Mouse (Mus musculus): Measurements from ENCODE around the gene Stxbp1. TPM values are rescaled to one million over a fixed set of nuclear protein-coding genes. Genes with fewer than 3 reads are reported as not detected.

Stxbp1 gene
- polyA plus RNA-seq, 1 experiment from 2014 or later = 3.3 TPM

GRCm38 (mm10) chr2:32784048-32784681, 62.9 kb downstream of the Stxbp1 start, which contains the start of gene Cfap157:
Cfap157 (minus strand) TSS chr2:32784428.
- no peak for ATAC-seq (ENCODE audit: low read depth)
- DNase-seq = no peak
- no peak within 1 kb of the TSS for H3K27ac ChIP-seq
- no peaks in the 10 kb centered on the region; the same call in 1 of the 2 replicates for H3K4me1 ChIP-seq (replicated peaks)
- H3K9me3 ChIP-seq (replicated peaks) = no peaks in the 10 kb centered on the region
- H3K27me3 ChIP-seq = no peaks in the 10 kb centered on the region
- H3K4me3 ChIP-seq (replicated peaks) = no peak within 1 kb of the TSS
- H3K4me2 ChIP-seq = no peak within 1 kb of the TSS
- 57% methylated on average over 4 of the region's 4 CpGs for WGBS (ENCODE audit: insufficient replicate concordance)
- no peaks in the 10 kb centered on the region for H3K36me3 ChIP-seq
- H3K9ac ChIP-seq = no peak within 1 kb of the TSS

- Histone ChIP-seq H3K4me1 (replicated peaks) (peaks cover under 1% of the 10 kb centered on the region), H3K4me2 (no peak overlapping the region), H3K9me3 (replicated peaks) (no peaks in the 10 kb centered on the region), H3K9ac (no peak overlapping the region), H3K27ac (no peak overlapping the region), H3K4me3 (replicated peaks) (no peak overlapping the region), H3K27me3 (no peaks in the 10 kb centered on the region), H3K36me3 (no peaks in the 10 kb centered on the region)
- DNase-seq (no peak), ATAC-seq (ENCODE audit: low read depth) (no peak)
- 60% methylated on average over 6 of the region's 6 CpGs for WGBS (ENCODE audit: insufficient replicate concordance)
Measured at GRCm38 (mm10) chr2:32781710-32782109, 65.3 kb downstream of the Stxbp1 start.

DNA sequence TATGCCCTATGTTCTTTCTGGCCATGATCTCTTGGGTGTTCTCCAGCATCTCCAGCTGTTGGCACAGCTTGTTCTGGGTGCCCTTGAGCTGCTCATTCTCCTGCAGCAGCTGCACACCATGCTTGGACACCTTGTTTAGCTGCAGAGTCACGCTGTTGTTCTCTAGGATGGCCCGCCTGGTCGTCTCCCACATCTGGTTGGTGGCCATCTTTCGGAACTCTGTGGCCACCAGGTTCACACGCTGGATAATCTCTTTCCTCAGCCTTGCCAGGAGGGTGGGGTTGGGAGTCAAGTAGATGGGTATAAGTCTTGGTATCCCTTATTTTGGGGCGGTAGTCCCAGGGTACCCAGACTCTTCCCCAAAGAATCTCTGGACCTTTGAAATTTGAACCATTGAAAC, 67.3 kb downstream of the Stxbp1 start:
- no peaks in the 10 kb centered on the region for H3K9me3 ChIP-seq (replicated peaks)
- no peak overlapping the region for H3K4me3 ChIP-seq (replicated peaks)
- peaks cover 18% of the 10 kb centered on the region for H3K4me1 ChIP-seq (replicated peaks)
- H3K9ac ChIP-seq = no peak overlapping the region
- H3K36me3 ChIP-seq = no peaks in the 10 kb centered on the region
- no peak for ATAC-seq (ENCODE audit: low read depth)
- WGBS (ENCODE audit: insufficient replicate concordance) = 78% methylated on average over 6 of the region's 6 CpGs
- no peak for DNase-seq
- no peak overlapping the region for H3K4me2 ChIP-seq
- H3K27me3 ChIP-seq = no peaks in the 10 kb centered on the region
- no peak overlapping the region for H3K27ac ChIP-seq

DNA sequence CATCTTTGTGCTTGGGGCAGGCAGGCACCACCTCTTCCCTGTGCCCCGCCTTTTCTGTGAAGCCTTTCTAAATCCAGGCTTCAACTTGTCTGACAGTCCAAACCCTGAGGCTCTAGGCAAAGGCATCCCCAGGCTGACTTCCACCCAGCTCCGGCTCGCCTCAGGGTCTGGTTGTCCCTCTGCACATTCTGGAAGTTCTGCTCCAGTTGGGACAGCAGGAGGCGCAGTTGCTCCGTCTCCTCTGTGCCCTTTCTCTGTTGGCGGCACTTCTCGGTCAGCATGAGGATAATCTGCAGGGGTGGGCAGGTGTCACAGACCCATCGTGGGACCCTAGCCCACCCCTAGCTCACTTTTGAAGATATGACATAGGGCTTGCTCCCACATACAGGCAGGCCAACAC, 67.9 kb downstream of the Stxbp1 start:
- Histone ChIP-seq H3K4me2 (no peak overlapping the region), H3K4me3 (replicated peaks) (no peak overlapping the region), H3K36me3 (no peaks in the 10 kb centered on the region), H3K27me3 (no peaks in the 10 kb centered on the region), H3K27ac (no peak overlapping the region), H3K4me1 (replicated peaks) (peaks cover 18% of the 10 kb centered on the region), H3K9ac (no peak overlapping the region), H3K9me3 (replicated peaks) (no peaks in the 10 kb centered on the region)
- DNase-seq (peak; percentile 20), ATAC-seq (ENCODE audit: low read depth) (no peak)
- WGBS (ENCODE audit: insufficient replicate concordance) = 31% methylated on average over 8 of the region's 8 CpGs

- Histone ChIP-seq H3K9me3 (replicated peaks) (no peaks in the 10 kb centered on the region), H3K36me3 (no peaks in the 10 kb centered on the region), H3K4me3 (replicated peaks) (no peak overlapping the region), H3K27me3 (no peaks in the 10 kb centered on the region), H3K27ac (no peak overlapping the region), H3K9ac (no peak overlapping the region), H3K4me2 (no peak overlapping the region), H3K4me1 (replicated peaks) (peaks cover 18% of the 10 kb centered on the region)
- DNase-seq (no peak), ATAC-seq (ENCODE audit: low read depth) (no peak)
- WGBS (ENCODE audit: insufficient replicate concordance) = 85% methylated on average over 6 of the region's 6 CpGs
Measured at GRCm38 (mm10) chr2:32778081-32778480, 69.0 kb downstream of the Stxbp1 start.

GRCm38 (mm10) chr2:32776192-32776591, 70.9 kb downstream of the Stxbp1 start:
- Histone ChIP-seq H3K4me2 (peak overlapping the region; percentile 91), H3K27me3 (no peaks in the 10 kb centered on the region), H3K9me3 (replicated peaks) (no peaks in the 10 kb centered on the region), H3K4me3 (replicated peaks) (peak overlapping the region; percentile 64), H3K36me3 (no peaks in the 10 kb centered on the region), H3K9ac (peak overlapping the region; percentile 63), H3K27ac (no peak overlapping the region), H3K4me1 (replicated peaks) (peaks cover 34% of the 10 kb centered on the region)
- DNase-seq (no peak), ATAC-seq (ENCODE audit: low read depth) (no peak)
- 33% methylated on average over 22 of the region's 22 CpGs for WGBS (ENCODE audit: insufficient replicate concordance)

DNA sequence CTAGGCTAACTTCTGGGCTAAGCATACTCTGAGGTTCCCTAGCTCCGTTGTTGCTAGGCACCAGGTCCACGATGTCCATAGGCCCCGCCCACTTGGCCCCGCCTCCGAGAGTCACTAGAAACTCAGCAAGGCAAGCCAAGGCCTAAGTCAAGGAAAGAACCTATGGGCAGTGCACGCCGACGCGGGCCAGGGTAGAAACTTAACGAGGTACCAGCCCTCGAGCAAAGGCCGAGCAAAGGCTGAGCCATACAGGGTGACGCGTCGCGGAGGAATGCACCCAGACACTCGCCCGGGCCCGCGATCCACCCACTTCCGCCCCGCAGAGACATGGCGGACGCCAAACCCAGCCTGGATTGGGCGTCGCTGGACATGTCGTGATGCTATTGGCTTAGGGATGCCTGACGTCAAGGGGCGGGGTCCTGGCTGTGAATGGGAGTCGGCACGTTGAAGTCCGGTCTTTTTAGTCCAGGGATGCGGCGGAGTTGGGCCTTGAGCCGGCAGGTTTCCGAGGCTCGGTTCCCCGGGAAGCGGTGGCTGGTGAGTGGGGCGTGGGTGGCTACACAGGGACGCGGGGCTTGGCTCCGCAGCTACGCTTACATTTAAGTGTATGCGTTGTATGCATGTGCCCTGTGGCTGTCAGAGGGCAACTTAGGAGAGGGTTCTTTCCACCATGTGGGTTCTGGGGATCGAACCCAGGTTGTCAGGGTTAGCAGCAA, 71.5 kb downstream of the Stxbp1 start, which contains the start of the genes Ttc16 and Ptrh1:
Gene Ttc16, minus strand, starts transcription at position 275 of the 716 bp plus-strand sequence.
Gene Ptrh1, plus strand, starts transcription at position 428 of the 716 bp plus-strand sequence.
- Histone ChIP-seq H3K4me1 (replicated peaks) (peaks cover 38% of the 10 kb centered on the region), H3K9me3 (replicated peaks) (no peaks in the 10 kb centered on the region), H3K9ac (peak within 1 kb of the TSS; percentile 63), H3K4me2 (peak within 1 kb of the TSS; percentile 91), H3K27ac (no peak within 1 kb of the TSS; the same call in 1 of the 2 replicates), H3K4me3 (replicated peaks) (peak within 1 kb of the TSS; percentile 64), H3K27me3 (no peaks in the 10 kb centered on the region), H3K36me3 (no peaks in the 10 kb centered on the region)
- ATAC-seq (ENCODE audit: low read depth) (peak; percentile 95), DNase-seq (peak; percentile 95)
- under 1% methylated on average over 46 of the region's 46 CpGs for WGBS (ENCODE audit: insufficient replicate concordance)

DNA sequence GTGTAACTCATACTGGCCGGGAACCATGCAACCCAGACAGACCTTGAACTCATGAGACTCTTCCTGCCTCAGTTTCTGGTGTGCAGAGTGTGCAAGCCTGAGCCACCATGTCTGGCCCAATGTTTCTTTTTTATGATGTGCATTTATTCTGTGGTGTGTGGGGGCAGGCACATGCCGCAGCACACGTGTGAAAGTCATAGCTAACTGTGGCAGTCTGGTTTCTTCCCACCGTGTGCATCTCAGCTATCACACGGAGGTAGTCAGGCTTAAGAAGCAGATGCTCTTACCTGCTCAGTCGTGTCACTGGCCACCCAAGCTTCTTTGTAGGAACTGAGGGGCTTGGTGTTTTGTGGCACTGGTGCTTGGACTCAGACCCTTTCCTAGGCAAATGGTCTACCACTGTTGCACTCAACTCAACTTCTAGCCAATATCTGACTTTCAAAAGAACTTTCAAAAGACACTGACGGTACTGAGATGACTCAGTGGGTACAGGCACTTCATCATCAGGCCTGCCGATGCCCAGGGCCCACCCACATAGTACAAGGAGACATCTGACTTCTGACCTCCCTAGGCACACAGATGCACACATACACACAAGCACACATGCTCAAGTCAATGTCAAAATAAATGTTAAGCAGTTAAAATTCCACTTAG, 74.3 kb downstream of the Stxbp1 start:
- Histone ChIP-seq H3K9me3 (replicated peaks) (no peaks in the 10 kb centered on the region), H3K4me3 (replicated peaks) (no peak overlapping the region), H3K9ac (no peak overlapping the region), H3K4me1 (replicated peaks) (peaks cover 57% of the 10 kb centered on the region), H3K27me3 (no peaks in the 10 kb centered on the region), H3K27ac (no peak overlapping the region), H3K36me3 (no peaks in the 10 kb centered on the region), H3K4me2 (no peak overlapping the region)
- DNase-seq (no peak), ATAC-seq (ENCODE audit: low read depth) (no peak)
- WGBS (ENCODE audit: insufficient replicate concordance) = 70% methylated on average over 8 of the region's 8 CpGs

- no peak overlapping the region for H3K9ac ChIP-seq
- H3K4me1 ChIP-seq (replicated peaks) = peaks cover 66% of the 10 kb centered on the region
- H3K27me3 ChIP-seq = no peaks in the 10 kb centered on the region
- no peaks in the 10 kb centered on the region for H3K36me3 ChIP-seq
- WGBS (ENCODE audit: insufficient replicate concordance) = 21% methylated on average over 12 of the region's 12 CpGs
- no peaks in the 10 kb centered on the region for H3K9me3 ChIP-seq (replicated peaks)
- ATAC-seq (ENCODE audit: low read depth) (no peak), DNase-seq (no peak)
- no peak overlapping the region for H3K4me2 ChIP-seq
- H3K4me3 ChIP-seq (replicated peaks) = no peak overlapping the region
- H3K27ac ChIP-seq = no peak overlapping the region
Measured at GRCm38 (mm10) chr2:32771886-32772285, 75.2 kb downstream of the Stxbp1 start.

DNA sequence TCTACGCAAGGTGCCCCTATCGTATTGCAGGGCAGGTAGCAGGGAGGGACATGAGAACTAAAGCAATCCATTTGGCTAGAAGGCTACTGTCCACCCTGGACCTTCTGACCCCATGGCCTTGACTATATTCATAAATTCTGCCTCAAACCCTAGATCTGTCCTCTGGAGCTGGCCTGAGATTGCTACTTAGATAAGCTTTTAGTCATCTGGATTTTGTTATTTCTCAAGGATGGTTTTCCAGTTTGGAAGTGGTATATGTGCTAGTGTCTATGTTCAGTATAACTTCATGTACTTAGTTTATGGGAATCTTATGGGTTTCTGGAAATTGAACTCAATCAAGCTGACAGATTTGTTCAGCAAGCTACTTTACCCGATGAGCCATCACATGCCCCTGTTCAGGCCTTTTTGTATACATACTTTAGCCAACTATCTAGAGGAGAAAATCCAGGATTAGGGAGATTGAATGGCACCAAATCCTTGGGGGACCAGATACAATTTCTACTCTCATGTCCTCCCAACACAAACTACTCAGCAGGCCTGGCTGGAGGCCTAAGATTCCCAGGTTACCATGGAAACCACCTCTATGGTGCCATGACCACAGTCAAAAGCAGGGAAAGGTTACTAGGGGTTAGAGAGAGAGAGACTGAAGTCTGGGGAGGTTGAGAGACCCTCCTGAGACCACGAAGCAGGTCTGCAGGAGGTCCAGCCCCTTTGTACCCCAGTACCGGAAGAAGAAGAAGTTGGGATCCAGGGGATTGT, 77.5 kb downstream of the Stxbp1 start:
- H3K4me2 ChIP-seq = peak overlapping the region; percentile 32; the same call in 1 of the 2 replicates
- H3K27ac ChIP-seq = 0 out of 2 replicates have a peak overlapping the region, but pooled peaks have one; percentile 70
- H3K4me1 ChIP-seq (replicated peaks) = peaks cover 52% of the 10 kb centered on the region
- no peak overlapping the region for H3K4me3 ChIP-seq (replicated peaks)
- no peaks in the 10 kb centered on the region for H3K27me3 ChIP-seq
- WGBS (ENCODE audit: insufficient replicate concordance) = 76% methylated on average over 5 of the region's 5 CpGs
- no peak overlapping the region for H3K9ac ChIP-seq
- no peak for ATAC-seq (ENCODE audit: low read depth)
- no peak for DNase-seq
- no peaks in the 10 kb centered on the region for H3K9me3 ChIP-seq (replicated peaks)
- H3K36me3 ChIP-seq = no peaks in the 10 kb centered on the region

Measured in liver, embryonic 13.5 days (tissue).